Mouse (Mus musculus) lung, postnatal 14 days (tissue): ENCODE results near the gene Gm12355.

Source experiments
- DNase-seq: peaks from one replicate; pipeline ENCODE4 v3.0.0; 2021

The Gm12355 gene

GRCm38 (mm10) chr11:98602090-98602690 lies 23.3 kb downstream of the Gm12355 start:
- DNase-seq: peak; percentile 33

GRCm38 (mm10) chr11:98599291-98599690 lies 26.2 kb downstream of the Gm12355 start:
- no peak for DNase-seq

GRCm38 (mm10) chr11:98598851-98599290 lies 26.6 kb downstream of the Gm12355 start:
- no peak for DNase-seq

GRCm38 (mm10) chr11:98597991-98598390 lies 27.5 kb downstream of the Gm12355 start, which contains the start of gene Lrrc3c:
Gene Lrrc3c (plus strand): TSS chr11:98598291.
- no peak for DNase-seq

GRCm38 (mm10) chr11:98597363-98597762 lies 28.1 kb downstream of the Gm12355 start:
- DNase-seq: peak; percentile 79

GRCm38 (mm10) chr11:98595955-98596354 lies 29.5 kb downstream of the Gm12355 start:
- DNase-seq: no peak

- DNase-seq: no peak
Measured at GRCm38 (mm10) chr11:98595473-98595872, 30.0 kb downstream of the Gm12355 start.

- no peak for DNase-seq
Measured at GRCm38 (mm10) chr11:98595021-98595420, 30.4 kb downstream of the Gm12355 start.

- DNase-seq: no peak
Measured at GRCm38 (mm10) chr11:98590548-98591445, 34.7 kb downstream of the Gm12355 start.

GRCm38 (mm10) chr11:98589306-98589705 lies 36.2 kb downstream of the Gm12355 start:
- no peak for DNase-seq

GRCm38 (mm10) chr11:98588833-98589281 lies 36.6 kb downstream of the Gm12355 start:
- no peak for DNase-seq

- DNase-seq: peak; percentile 79
Measured at GRCm38 (mm10) chr11:98587684-98588546, 37.5 kb downstream of the Gm12355 start.

GRCm38 (mm10) chr11:98586892-98587563 lies 38.4 kb downstream of the Gm12355 start, which contains the start of gene Ormdl3:
Gene Ormdl3 (minus strand): TSS chr11:98587368.
- peak; percentile 99 for DNase-seq

GRCm38 (mm10) chr11:98586087-98586891 lies 39.2 kb downstream of the Gm12355 start:
- DNase-seq: no peak

- DNase-seq: no peak
Measured at GRCm38 (mm10) chr11:98584629-98585177, 40.8 kb downstream of the Gm12355 start.

- DNase-seq: no peak
Measured at GRCm38 (mm10) chr11:98584146-98584545, 41.3 kb downstream of the Gm12355 start.

- no peak for DNase-seq
Measured at GRCm38 (mm10) chr11:98583571-98583970, 41.9 kb downstream of the Gm12355 start.

GRCm38 (mm10) chr11:98583265-98583552 lies 42.3 kb downstream of the Gm12355 start:
- no peak for DNase-seq

GRCm38 (mm10) chr11:98582551-98583264 lies 42.8 kb downstream of the Gm12355 start:
- DNase-seq: no peak

GRCm38 (mm10) chr11:98582030-98582388 lies 43.5 kb downstream of the Gm12355 start:
- no peak for DNase-seq
